Mouse (Mus musculus) heart, postnatal 0 days (tissue): ENCODE data around the gene Cerk.

Source experiments
- CTCF ChIP-seq: IDR thresholded peaks from 2 replicates; pipeline ENCODE4 v1.5.1; 2016; ENCODE audit warnings: antibody characterized with exemption, control low read depth, low read depth
- EP300 ChIP-seq: IDR thresholded peaks from 2 replicates; pipeline ENCODE4 v1.6.1; 2016; ENCODE audit warnings: antibody characterized with exemption, low read depth

DNA sequence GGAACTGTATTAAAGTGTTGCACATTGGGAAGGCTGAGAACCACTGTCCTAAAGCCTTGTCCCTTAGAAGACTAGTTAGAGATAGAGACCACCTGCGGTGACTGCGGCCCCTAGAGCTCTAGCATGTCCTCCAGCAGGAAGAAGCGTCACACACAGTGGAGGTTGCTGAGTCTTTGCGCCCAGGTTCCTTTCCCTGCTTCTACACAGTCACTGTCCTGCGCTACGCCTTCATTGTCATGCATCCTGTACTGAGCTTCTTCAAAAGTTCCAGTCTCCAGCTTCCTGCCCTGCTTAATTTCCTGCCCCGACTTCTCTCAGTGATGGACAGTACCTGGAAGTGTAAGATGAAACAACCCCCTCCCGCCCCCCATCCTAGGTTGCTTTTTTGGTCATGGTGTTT is 43.1 kb upstream of the Cerk start:
- TF ChIP-seq CTCF: no peak
- no peak for TF ChIP-seq EP300
